Mouse (Mus musculus): Measurements from ENCODE around the gene Stk38. TPM values are rescaled to one million over a fixed set of nuclear protein-coding genes. Genes with fewer than 3 reads are reported as not detected.
"Not testable (repeated sequence)": the region's sequence is repeated elsewhere in the genome, so short reads cannot be mapped to it uniquely, and the experiment has no call there.

The Stk38 gene
- total RNA-seq, 2 experiments from 2014 or later = 83.3 to 93.2 TPM

- intact Hi-C loops (cut with DNase I) = no loop called here
These were observed 34.8 kb upstream of the Stk38 start for GRCm38 (mm10) chr17:29042569-29042968.

GRCm38 (mm10) chr17:29041632-29042031 is 33.8 kb upstream of the Stk38 start:
- intact Hi-C loops (cut with DNase I) = not testable (repeated sequence)

More at GRCm38 (mm10) chr17:29042569-29042968, 34.8 kb upstream of the Stk38 start:
- DNase-seq = no peak

GRCm38 (mm10) chr17:29039351-29039750 is 31.6 kb upstream of the Stk38 start:
- DNase-seq = no peak
- intact Hi-C loops (cut with DNase I) = no loop called here

More at GRCm38 (mm10) chr17:29041632-29042031, 33.8 kb upstream of the Stk38 start:
- DNase-seq = not testable (repeated sequence)

GRCm38 (mm10) chr17:29035506-29035905 is 27.7 kb upstream of the Stk38 start:
- intact Hi-C loops (cut with DNase I) = no loop called here
- no peak for DNase-seq

- DNase-seq = no peak
- intact Hi-C loops (cut with DNase I) = no loop called here
These were observed 26.5 kb upstream of the Stk38 start for GRCm38 (mm10) chr17:29034264-29034663.

- DNase-seq = no peak
- intact Hi-C loops (cut with DNase I) = no loop called here
These were observed 25.8 kb upstream of the Stk38 start for GRCm38 (mm10) chr17:29033569-29034061.

GRCm38 (mm10) chr17:29032274-29033069 is 24.7 kb upstream of the Stk38 start, which contains the start of gene Srsf3:
Srsf3 (plus strand) TSS chr17:29032628.
- intact Hi-C loops (cut with DNase I) = no loop called here
- DNase-seq = peak; percentile 100

- intact Hi-C loops (cut with DNase I) = no loop called here
- no peak for DNase-seq
These were observed 24.0 kb upstream of the Stk38 start for GRCm38 (mm10) chr17:29031771-29032273.

GRCm38 (mm10) chr17:29031085-29031711 is 23.4 kb upstream of the Stk38 start:
- intact Hi-C loops (cut with DNase I); DNase-seq: not testable (repeated sequence)

GRCm38 (mm10) chr17:29030321-29031034 is 22.7 kb upstream of the Stk38 start:
- no peak for DNase-seq
- intact Hi-C loops (cut with DNase I) = no loop called here

- DNase-seq = no peak
- intact Hi-C loops (cut with DNase I) = no loop called here
These were observed 19.0 kb upstream of the Stk38 start for GRCm38 (mm10) chr17:29026652-29027356.

GRCm38 (mm10) chr17:29024896-29025565 is 17.2 kb upstream of the Stk38 start:
- intact Hi-C loops (cut with DNase I) = no loop called here

GRCm38 (mm10) chr17:29024047-29024892 is 16.5 kb upstream of the Stk38 start:
- no peak for DNase-seq
- intact Hi-C loops (cut with DNase I) = no loop called here

More at GRCm38 (mm10) chr17:29024896-29025565, 17.2 kb upstream of the Stk38 start:
- DNase-seq = no peak

- DNase-seq = no peak
- intact Hi-C loops (cut with DNase I) = no loop called here
These were observed 15.6 kb upstream of the Stk38 start for GRCm38 (mm10) chr17:29023346-29023745.

- intact Hi-C loops (cut with DNase I) = no loop called here
These were observed 14.5 kb upstream of the Stk38 start for GRCm38 (mm10) chr17:29022230-29022819.

GRCm38 (mm10) chr17:29020444-29020843 is 12.6 kb upstream of the Stk38 start:
- intact Hi-C loops (cut with DNase I) = no loop called here
- DNase-seq = no peak

More at GRCm38 (mm10) chr17:29022230-29022819, 14.5 kb upstream of the Stk38 start:
- DNase-seq = no peak

GRCm38 (mm10) chr17:29019391-29019790 is 11.6 kb upstream of the Stk38 start:
- intact Hi-C loops (cut with DNase I) = no loop called here
- no peak for DNase-seq

- intact Hi-C loops (cut with DNase I) = no loop called here
- DNase-seq = no peak
These were observed 10.6 kb upstream of the Stk38 start for GRCm38 (mm10) chr17:29018292-29018984.

All from left cerebral cortex, postnatal 4 days (tissue).